Mouse (Mus musculus) 3134 (cell line): ENCODE results near the gene Tcf3.

Source experiments
- DNase-seq: peaks from one replicate; pipeline ENCODE4 v3.0.0-alpha.2; 2011; ENCODE audit warnings: low spot score; ENCODE audit not compliant: insufficient read length; ENCODE audit errors: extremely low read depth

The Tcf3 gene

GRCm38 (mm10) chr10:80440031-80440430 is 6.6 kb upstream of the Tcf3 start:
- DNase-seq: no peak

GRCm38 (mm10) chr10:80437973-80438372 is 4.5 kb upstream of the Tcf3 start:
- no peak for DNase-seq

GRCm38 (mm10) chr10:80436276-80436675 is 2.8 kb upstream of the Tcf3 start:
- no peak for DNase-seq

- peak; percentile 87 for DNase-seq
Observed at GRCm38 (mm10) chr10:80435764-80436163, 2.3 kb upstream of the Tcf3 start.

DNA sequence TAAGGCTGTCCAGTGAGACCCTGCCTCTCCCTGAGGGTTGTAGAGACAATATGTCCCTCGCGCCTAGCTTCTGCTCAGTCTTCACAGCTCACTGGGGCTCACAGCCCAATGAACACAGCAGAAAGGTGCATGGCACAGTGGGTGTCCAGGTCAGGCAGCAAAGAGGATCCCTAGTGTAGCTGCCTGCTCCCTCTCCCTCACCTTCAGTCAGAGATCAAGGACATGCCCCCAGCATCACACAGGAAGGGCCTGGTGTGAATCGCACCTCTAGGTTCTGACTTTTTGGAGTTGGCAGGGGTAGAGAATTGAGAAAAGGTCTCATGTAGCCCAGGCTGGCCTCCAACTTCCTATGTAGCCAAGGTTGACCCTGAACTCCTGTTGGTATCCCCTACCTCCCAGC is 1.4 kb upstream of the Tcf3 start:
- no peak for DNase-seq

- no peak for DNase-seq
Observed at GRCm38 (mm10) chr10:80434233-80434592, 766 bp upstream of the Tcf3 start.

DNA sequence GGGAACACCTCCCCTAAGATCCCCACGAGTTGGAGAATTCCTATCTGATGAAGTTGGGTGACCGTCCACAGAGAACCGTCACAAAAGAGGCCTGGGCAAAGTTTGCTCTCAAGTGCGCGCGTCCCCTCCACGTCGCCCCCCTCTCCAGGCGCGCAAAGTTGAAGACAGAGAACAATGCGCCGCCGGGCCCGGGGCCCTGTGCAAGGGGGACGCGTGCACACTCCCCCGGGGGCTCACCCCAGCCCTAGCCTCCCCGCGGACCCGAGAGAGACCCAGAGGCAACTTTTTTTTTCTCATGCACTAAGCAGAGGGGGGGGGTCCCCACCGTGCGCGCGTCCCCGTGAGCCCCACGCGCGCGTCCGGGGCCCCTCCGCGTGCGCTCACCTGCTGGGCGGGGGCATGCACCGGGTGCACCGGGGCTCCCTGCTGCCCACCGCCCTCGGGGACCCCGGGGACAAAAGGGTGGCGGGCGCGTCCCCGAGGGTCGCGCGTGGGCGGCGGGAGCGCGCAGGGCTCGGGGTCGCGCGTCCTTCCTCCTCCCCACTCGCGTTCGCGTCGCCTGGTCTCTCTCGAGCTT is 423 bp downstream of the Tcf3 start:
- no peak for DNase-seq

GRCm38 (mm10) chr10:80432387-80432785 is 1.1 kb downstream of the Tcf3 start:
- DNase-seq: no peak

DNA sequence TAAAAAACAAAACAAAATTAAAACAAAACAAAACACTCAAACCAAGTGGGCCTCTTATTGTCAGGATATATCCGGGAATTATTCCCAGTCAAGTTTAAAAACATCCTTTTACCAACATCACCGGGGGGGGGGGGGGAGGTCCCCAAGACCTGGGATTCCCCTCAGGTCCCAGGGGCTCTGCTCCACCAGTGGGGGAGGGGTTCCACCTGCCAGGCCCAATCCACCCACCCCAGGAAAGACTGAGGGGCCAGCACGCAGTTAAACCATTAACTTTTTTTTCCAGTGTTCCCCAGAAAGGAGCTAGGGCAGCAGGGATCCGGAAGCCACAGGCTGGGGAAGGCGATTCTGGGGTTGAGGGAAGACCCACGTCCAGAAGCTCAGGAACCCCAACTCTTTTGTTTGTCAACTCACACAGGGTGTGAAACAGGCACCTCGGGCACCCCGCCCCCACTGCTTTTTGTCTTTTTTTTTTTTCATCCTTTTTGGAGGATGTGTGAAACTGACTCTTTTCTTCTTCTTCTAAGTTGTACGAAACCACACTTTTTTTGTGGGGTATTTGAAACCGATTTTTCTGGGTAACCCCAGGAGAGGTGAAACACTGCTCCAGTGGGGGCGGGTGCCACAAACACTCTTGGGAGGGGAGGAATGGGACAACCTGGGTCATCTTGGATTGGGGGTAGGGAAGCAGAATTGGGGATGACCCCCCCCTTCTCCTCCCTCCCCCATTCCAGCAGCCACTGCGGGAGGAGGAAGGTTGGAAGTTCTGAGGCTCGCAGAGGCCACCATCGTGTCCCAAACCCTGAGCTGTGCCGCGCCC is 1.7 kb downstream of the Tcf3 start:
- DNase-seq: no peak

- DNase-seq: no peak
Observed at GRCm38 (mm10) chr10:80430375-80430980, 3.0 kb downstream of the Tcf3 start.

GRCm38 (mm10) chr10:80429800-80430199 is 3.6 kb downstream of the Tcf3 start:
- no peak for DNase-seq

DNA sequence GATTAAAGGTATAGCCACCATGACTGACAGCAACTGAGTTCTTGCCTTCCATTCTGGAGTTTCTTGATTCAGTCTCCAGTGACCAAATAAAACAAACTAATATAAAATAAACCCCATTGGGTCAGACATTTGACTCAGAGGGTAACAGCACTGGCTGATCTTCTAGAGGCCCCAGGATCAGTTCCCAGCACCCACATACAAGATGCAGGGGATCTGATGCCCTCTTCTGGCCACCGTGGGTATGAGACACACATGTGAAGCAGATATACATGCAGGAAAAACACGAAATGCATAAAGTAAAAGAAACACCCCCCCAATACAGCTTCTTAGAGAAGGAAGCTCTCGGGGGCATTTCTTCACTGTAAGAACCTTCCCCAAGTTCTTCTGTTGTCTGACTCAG is 8.4 kb downstream of the Tcf3 start:
- no peak for DNase-seq

GRCm38 (mm10) chr10:80423562-80423961 is 9.9 kb downstream of the Tcf3 start:
- DNase-seq: no peak

DNA sequence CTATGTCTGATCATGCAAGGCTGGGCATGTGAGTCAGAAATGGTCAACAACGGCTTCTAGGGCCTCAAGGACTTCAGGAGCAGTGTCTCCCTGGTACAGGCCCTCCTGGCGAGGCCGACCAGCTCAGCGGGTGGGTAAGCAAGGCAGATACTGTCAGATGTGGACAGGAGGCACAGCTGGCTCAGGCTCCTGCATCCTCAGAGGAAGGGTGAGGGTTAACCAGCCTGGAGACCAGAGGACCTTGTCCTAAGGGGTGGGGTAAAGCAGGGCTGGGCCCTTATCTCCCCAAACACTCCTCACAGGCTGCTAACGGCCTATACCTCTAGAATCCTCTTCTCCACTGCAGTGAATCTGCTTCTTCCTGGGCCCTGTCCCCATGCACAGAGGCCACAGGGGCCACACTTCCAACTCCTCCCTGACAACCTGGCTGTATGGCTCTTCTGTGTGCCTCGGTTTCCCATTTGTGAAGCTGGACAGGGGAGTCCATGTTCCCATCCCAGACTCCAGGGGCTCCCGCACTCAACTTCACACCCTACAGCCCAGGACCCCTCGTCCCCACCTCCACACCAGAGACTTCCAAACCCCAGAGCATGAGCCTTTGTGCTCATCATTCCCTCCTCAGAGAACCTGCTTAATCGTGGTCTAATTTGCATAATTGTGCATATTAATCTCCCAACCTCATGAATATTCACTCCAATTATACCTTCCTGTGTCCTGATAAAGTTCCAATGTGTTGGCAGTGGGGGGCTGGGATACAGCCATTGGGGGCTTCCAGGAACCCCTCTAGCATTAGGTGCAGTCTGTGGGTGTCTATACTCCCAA is 11.6 kb downstream of the Tcf3 start:
- DNase-seq: no peak

DNA sequence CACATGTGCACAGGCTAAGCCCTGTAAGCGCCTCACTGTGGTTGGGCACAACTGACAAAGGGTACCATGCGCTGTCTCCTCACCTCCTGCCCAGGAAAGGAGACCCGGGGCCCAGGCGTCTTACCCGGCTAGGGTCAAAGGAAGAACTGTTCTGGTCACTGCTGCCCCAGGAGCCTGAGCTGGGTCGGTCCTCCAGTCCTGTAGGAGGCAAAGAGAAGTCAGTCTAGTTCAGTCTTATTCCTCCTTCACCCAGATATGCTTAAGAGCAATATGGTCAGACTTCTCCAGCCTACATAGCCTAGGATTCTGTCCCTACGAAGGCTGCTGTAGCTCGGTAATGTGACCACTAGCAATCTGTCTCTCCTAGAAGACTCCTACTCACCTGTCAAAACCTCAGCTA is 12.2 kb downstream of the Tcf3 start:
- no peak for DNase-seq

- DNase-seq: no peak
Observed at GRCm38 (mm10) chr10:80420729-80421128, 12.7 kb downstream of the Tcf3 start.

DNA sequence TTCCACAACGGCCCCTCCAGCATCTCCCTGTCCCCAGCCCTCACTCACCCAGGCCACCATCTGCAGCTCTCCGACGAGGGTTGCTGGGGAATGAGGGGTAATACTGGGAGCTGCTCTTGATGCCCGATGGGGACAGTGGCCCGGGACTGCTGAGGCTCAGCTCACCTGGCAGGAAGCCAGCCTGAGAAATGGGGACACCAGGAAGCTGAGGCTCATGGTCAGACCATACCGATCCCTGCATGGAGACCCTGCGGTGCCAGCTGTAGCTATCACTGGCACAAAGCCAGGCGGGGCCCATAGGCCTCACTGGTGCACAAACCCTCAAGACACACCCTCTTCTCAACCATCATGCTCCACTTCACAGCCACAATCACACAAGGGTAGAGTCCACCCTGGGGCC is 14.0 kb downstream of the Tcf3 start:
- no peak for DNase-seq

DNA sequence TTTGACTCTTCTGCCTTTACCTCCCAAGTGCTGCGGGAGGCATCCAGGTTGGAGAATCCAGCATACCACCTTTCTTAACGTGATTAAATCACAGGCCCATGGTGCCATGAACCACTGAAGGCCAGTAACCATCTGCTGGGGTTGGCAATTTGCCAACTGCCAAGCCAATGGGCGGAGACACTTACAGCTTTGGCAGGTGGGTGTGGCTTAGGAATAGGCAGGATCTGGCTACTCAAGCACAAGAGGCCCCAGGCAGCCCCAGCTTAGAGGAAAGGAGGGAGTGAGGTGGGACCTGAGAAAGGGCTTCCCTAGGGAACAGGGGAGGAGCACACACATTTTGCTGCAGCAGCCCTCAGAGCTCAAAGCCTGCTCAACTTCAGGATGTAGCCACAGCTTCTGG is 15.1 kb downstream of the Tcf3 start:
- DNase-seq: peak; percentile 41

- no peak for DNase-seq
Observed at GRCm38 (mm10) chr10:80417841-80418240, 15.6 kb downstream of the Tcf3 start.

GRCm38 (mm10) chr10:80417371-80417770 is 16.1 kb downstream of the Tcf3 start:
- no peak for DNase-seq

- DNase-seq: no peak
Observed at GRCm38 (mm10) chr10:80415566-80415965, 17.9 kb downstream of the Tcf3 start.
